Mouse (Mus musculus) kidney, embryonic 15.5 days (tissue): Measurements from ENCODE around the gene Slc26a1. TPM values are rescaled to one million over a fixed set of nuclear protein-coding genes. Genes with fewer than 3 reads are reported as not detected.
A peak's percentile ranks its signal among the peaks of the same experiment; 100 is the strongest.

Experiments
- ATAC-seq: fragments of 200-750 bp; cut with Nextera tagmentation; replicated peaks from 2 replicates; pipeline ENCODE4 v1.8.0; 2017; ENCODE audit warnings: moderate TSS enrichment; ENCODE audit not compliant: low FRiP score
- H3K27ac ChIP-seq: fragments of 300-500 bp; sonication (generic); 2 replicates; pipeline ENCODE4 v1.5.1; 2015; ENCODE audit warnings: mild to moderate bottlenecking, inconsistent platforms
- H3K27me3 ChIP-seq: fragments of 300-500 bp; sonication (generic); 2 replicates; pipeline ENCODE4 v1.6.1; 2015; ENCODE audit warnings: inconsistent platforms
- H3K36me3 ChIP-seq: fragments of 300-500 bp; sonication (generic); 2 replicates; pipeline ENCODE4 v1.6.1; 2015; ENCODE audit warnings: inconsistent platforms
- H3K4me1 ChIP-seq: fragments of 300-500 bp; sonication (generic); 2 replicates; pipeline ENCODE4 v1.6.1; 2015; ENCODE audit warnings: inconsistent platforms
- H3K4me2 ChIP-seq: fragments of 300-500 bp; sonication (generic); 2 replicates; pipeline ENCODE4 v1.6.1; 2015; ENCODE audit warnings: moderate library complexity, mild to moderate bottlenecking, inconsistent platforms
- H3K4me3 ChIP-seq: fragments of 300-500 bp; sonication (generic); replicated peaks from 2 replicates; pipeline ENCODE4 v1.5.1; 2015; ENCODE audit warnings: mild to moderate bottlenecking, inconsistent platforms
- H3K9ac ChIP-seq: fragments of 300-500 bp; sonication (generic); 2 replicates; pipeline ENCODE4 v1.6.1; 2015; ENCODE audit warnings: mild to moderate bottlenecking, inconsistent platforms
- H3K9me3 ChIP-seq: fragments of 300-500 bp; sonication (generic); replicated peaks from 2 replicates; pipeline ENCODE4 v1.6.1; 2016; ENCODE audit warnings: inconsistent platforms
- WGBS: fragments of 180-500 bp; shearing (Covaris S2); methylation state at CpG from one replicate; pipeline ENCODE4 v1.1.7; 2015; ENCODE audit warnings: mixed read lengths; 5-methylcytosine and 5-hydroxymethylcytosine counted together
- polyA plus RNA-seq: library from polyadenylated mRNA; unstranded; fragments of >200 nt; fragmentation: Nextera tagmentation; extraction: Ambion mirVana; gene quantifications from 2 replicates; pipeline ENCODE4 v1.2.1, GENCODE M21; 2015

The Slc26a1 gene
- polyA plus RNA-seq, 1 experiment from 2014 or later = 4.9 TPM

DNA sequence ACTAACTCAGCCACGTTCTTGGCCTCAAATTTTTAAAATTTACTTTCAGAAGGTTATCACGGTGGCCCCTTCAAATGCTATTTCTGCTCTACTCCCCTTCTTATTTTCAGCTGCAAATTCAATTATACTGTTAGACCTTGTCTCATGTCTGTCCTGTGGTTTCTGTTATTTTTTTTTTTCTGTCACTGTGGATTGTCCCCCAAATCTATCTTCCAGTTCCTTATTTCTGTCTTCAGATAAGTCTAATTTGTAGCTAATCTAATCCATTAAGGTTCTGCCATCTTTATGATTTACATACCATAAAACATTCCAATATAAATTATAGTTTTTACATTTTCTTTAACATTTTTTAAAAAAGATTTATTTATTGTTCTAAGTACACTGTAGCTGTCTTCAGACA is 8.0 kb downstream of the Slc26a1 start:
- Histone ChIP-seq H3K36me3 (peaks cover 13% of the 10 kb centered on the region), H3K9me3 (no peaks in the 10 kb centered on the region), H3K27ac (no peak overlapping the region), H3K27me3 (peaks cover 16% of the 10 kb centered on the region; the same call in 1 of the 2 replicates), H3K9ac (no peak overlapping the region), H3K4me3 (no peak overlapping the region), H3K4me2 (no peak overlapping the region), H3K4me1 (peaks cover 16% of the 10 kb centered on the region)
- no peak for ATAC-seq
- WGBS = 57% methylated on average over 2 of the region's 2 CpGs

DNA sequence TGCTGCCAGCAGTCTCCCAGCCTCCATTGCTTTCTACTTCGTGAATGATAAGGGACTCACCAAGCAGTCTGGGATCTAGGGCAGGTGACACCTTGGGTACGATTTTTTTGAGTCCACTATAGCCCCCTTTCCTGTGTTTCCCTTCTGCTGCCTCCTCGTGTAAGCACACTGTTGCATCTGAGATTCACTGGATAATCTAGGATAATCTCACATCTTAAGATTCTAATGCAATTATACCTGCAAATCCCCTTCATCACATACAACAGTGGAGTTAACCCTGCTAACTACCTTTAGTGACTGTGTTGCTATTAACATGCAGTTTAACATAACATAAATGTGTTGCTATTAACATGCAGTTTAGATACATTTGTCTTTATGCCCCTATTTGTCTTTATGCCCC is 10.3 kb downstream of the Slc26a1 start:
- Histone ChIP-seq H3K9me3 (no peaks in the 10 kb centered on the region), H3K4me2 (no peak overlapping the region), H3K4me3 (no peak overlapping the region), H3K36me3 (no peaks in the 10 kb centered on the region), H3K4me1 (peaks cover 19% of the 10 kb centered on the region), H3K9ac (no peak overlapping the region), H3K27ac (no peak overlapping the region), H3K27me3 (peaks cover 16% of the 10 kb centered on the region; the same call in 1 of the 2 replicates)
- no peak for ATAC-seq
- WGBS = 39% methylated on average over 3 of the region's 3 CpGs

DNA sequence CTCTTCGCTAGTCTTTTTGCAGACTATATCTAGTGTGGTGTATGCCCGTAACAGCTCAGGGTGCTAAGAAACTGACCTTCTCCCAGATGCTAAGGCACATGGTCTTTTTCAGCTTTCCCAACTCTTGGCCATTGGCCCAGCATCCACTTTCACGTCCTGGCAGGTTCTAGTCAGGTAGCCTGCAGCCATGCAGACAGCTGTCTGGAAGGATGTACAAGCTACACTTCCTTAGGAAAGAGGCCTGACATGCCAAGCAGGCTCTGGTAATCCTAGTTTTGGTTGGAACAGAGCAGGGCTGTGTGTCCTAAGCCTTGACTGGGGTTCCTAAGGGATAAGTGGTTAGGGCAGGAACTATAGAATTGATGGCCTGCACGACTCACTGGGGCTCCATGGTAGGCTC is 12.6 kb downstream of the Slc26a1 start:
- 85% methylated on average over 4 of the region's 4 CpGs for WGBS
- Histone ChIP-seq H3K27ac (no peak overlapping the region), H3K4me3 (no peak overlapping the region), H3K4me2 (no peak overlapping the region), H3K9me3 (no peaks in the 10 kb centered on the region), H3K27me3 (peaks cover 16% of the 10 kb centered on the region; the same call in 1 of the 2 replicates), H3K4me1 (peaks cover 18% of the 10 kb centered on the region), H3K36me3 (0 out of 2 replicates have a peak, but pooled peaks cover under 1% of the 10 kb centered on the region), H3K9ac (no peak overlapping the region)
- no peak for ATAC-seq

DNA sequence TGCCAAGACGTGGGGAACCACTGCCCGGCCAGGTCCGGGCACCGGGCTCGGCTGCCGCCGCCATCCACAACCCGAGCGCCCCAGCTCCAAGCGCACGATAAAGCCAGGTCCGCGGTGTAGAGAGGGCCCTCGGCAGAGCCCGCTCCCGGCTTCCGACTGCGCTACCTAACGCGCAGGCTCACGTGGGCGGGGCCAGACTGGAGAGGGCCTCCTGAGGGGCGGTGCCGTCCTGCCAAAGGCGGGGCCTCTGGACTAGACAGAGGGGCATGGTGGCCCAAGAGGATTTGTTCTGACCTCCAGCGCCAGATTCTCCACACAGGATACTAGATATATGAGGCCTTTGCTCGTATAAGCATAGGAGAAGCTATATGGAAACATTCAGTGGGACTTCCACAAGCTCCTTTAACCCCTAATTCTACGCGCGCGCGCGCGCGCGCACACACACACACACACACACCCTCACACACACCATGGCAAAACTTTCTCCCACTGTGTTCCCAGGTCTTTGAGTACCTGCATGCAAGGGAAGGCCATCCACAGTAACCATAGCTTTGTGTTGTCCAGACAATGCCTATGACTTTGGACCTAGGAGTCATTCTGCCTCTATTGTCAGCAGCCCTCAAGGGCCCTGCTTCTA is 14.6 kb downstream of the Slc26a1 start:
- H3K36me3 ChIP-seq = peaks cover 20% of the 10 kb centered on the region
- peak; percentile 99 for ATAC-seq
- H3K4me3 ChIP-seq = peak overlapping the region; percentile 61
- 15% methylated on average over 36 of the region's 36 CpGs for WGBS
- H3K27me3 ChIP-seq = peaks cover 13% of the 10 kb centered on the region; the same call in 1 of the 2 replicates
- H3K4me1 ChIP-seq = peaks cover 18% of the 10 kb centered on the region
- peak overlapping the region; percentile 87 for H3K4me2 ChIP-seq
- H3K9me3 ChIP-seq = no peaks in the 10 kb centered on the region
- no peak overlapping the region for H3K27ac ChIP-seq
- peak overlapping the region; percentile 76 for H3K9ac ChIP-seq

DNA sequence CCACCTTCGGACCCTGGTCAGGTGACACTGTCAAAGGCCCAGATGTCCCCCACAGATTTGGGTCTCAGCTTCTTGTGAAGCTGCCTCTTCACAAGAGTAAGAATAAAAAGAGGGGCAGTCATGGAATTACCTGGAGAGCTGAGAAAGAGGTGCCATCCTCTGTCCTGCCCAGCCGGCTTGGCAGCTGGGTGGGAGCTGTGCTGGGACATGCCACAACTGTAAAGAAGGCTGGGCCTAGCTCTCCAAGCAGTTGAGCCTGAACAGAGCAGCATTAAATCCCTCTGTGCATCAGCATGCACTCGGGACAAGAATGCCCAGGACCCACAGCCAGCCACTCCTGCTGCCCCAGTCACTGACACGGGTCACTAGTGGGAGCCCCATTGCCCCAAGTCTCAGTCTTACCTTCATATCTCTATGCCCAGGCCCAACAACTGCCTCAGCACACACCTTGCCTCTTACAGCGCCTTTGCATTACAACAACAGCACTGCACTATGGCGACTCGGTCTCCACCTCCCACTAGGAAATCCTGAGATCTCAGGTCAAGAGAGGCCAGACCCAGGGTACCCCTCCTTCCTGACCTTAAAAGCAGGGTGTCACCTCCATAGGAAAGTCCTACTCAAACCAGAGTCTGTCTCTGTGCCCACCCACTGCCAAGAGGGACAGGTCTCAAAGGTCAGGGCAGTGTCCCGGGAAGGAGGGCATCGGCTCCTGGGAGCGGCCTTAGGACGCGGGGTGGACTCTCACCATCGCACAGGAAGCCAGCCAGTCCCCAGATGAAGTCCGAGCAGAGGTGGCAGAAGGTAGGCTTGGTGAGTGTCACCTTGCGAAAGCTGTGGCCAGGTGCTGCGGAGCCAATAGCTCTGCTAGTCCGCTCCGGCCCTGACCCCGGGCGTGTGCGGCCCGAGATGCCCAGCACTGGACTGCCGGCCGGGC is 15.4 kb downstream of the Slc26a1 start, which contains the start of gene Idua:
Idua (plus strand) TSS at position 634 of the 934 bp plus-strand sequence.
- peak; percentile 79 for ATAC-seq
- 9% methylated on average over 24 of the region's 24 CpGs for WGBS
- no peak within 1 kb of the TSS for H3K27ac ChIP-seq

DNA sequence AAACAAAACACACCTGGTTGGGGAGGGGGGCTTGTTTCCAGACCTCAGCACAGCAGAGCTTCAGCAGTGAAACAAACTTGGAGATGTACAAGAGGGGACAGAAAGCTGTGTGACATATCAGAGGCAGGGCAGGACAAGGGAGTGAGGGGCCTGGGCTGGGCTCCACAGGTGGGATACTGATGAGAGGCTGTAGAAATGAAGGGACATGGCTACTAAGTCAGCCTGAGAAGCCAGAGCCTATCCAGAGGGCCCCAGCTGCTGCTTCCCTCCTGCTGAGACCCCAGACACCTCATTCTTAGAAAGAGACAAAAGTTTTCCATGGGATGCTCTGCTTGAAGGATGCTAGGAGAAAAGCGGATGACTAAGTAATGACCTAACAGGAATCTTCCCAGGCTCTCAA is 16.8 kb downstream of the Slc26a1 start:
- no peaks in the 10 kb centered on the region for H3K9me3 ChIP-seq
- ATAC-seq = no peak
- H3K4me1 ChIP-seq = peaks cover 18% of the 10 kb centered on the region
- peaks cover 42% of the 10 kb centered on the region for H3K36me3 ChIP-seq
- H3K27me3 ChIP-seq = 0 out of 2 replicates have a peak, but pooled peaks cover 3% of the 10 kb centered on the region
- H3K4me2 ChIP-seq = no peak overlapping the region
- no peak overlapping the region for H3K4me3 ChIP-seq
- 100% methylated on average over 1 of the region's 1 CpGs for WGBS
- H3K9ac ChIP-seq = no peak overlapping the region
- no peak overlapping the region for H3K27ac ChIP-seq

More for the DNA sequence above, 15.4 kb downstream of the Slc26a1 start, which contains the start of gene Idua:
- peaks cover 18% of the 10 kb centered on the region for H3K4me1 ChIP-seq
- peaks cover 28% of the 10 kb centered on the region for H3K36me3 ChIP-seq
- peak within 1 kb of the TSS; percentile 87 for H3K4me2 ChIP-seq
- no peaks in the 10 kb centered on the region for H3K9me3 ChIP-seq
- H3K4me3 ChIP-seq = peak within 1 kb of the TSS; percentile 61
- peaks cover 12% of the 10 kb centered on the region; the same call in 1 of the 2 replicates for H3K27me3 ChIP-seq
- peak within 1 kb of the TSS; percentile 76 for H3K9ac ChIP-seq

DNA sequence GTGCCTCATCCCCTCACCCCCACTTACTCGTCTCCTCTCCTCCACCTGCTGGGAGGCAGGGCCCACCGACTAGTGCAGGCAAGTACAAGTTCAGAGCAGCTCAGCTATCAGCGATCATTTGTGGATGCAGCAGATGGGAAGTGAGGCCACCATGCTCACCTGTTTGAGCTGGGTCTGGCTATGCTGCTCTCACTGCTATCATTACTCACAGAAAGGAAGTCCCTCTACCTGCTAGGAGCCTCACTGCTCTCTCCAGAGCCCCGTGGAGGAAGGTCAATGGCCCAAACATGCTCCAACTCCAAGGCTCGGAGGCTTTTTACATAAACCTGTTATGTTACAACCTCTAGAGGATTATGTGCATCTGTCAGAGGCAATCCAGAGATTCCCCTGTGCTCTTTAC is 18.0 kb downstream of the Slc26a1 start:
- no peak overlapping the region for H3K4me3 ChIP-seq
- H3K27ac ChIP-seq = no peak overlapping the region
- no peak overlapping the region for H3K4me2 ChIP-seq
- H3K9me3 ChIP-seq = no peaks in the 10 kb centered on the region
- peaks cover 54% of the 10 kb centered on the region for H3K36me3 ChIP-seq
- peaks cover 18% of the 10 kb centered on the region for H3K4me1 ChIP-seq
- no peak overlapping the region for H3K9ac ChIP-seq
- H3K27me3 ChIP-seq = no peaks in the 10 kb centered on the region
- WGBS = 80% methylated on average over 5 of the region's 5 CpGs
- no peak for ATAC-seq

DNA sequence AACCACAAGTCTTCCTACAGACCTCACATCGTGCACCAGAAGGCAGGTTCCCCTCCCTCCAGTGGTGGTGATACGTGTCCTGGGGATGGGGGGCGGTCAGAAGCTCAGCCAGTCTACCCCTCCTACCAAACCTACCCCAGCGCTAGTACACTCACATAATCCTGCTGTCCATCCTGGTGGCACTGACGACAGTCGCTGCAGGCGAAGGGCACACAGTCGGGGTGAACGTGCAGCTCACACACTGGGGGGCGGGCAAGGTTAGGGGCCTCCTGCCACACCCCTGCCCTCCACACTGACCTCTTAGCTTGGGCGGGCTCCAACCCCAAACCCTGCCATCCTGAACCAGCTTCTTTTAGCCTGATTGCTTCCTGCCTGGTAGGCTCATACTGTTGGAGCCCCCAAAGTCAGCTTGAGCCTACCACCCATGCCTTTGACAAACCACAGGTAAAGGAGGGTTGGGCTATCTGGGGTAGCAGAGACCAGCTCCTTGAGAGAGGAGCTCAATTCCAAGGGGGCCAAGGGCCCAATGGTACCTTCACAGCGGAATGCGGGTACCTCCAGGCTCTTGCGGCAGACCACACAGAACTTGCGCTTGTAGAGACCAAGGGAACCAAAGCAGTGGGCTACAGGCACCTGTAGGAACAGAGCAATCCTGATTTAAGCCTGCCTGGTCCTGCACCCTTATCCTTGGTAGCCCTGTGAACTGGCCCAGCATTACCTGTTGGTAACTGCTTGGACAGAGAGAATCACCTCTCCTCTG is 19.3 kb downstream of the Slc26a1 start:
- no peaks in the 10 kb centered on the region for H3K27me3 ChIP-seq
- H3K36me3 ChIP-seq = peaks cover 59% of the 10 kb centered on the region
- H3K27ac ChIP-seq = no peak overlapping the region
- no peaks in the 10 kb centered on the region for H3K9me3 ChIP-seq
- no peak overlapping the region for H3K4me3 ChIP-seq
- no peak for ATAC-seq
- WGBS = 91% methylated on average over 15 of the region's 15 CpGs
- H3K4me1 ChIP-seq = peaks cover 18% of the 10 kb centered on the region
- H3K4me2 ChIP-seq = no peak overlapping the region
- no peak overlapping the region for H3K9ac ChIP-seq

DNA sequence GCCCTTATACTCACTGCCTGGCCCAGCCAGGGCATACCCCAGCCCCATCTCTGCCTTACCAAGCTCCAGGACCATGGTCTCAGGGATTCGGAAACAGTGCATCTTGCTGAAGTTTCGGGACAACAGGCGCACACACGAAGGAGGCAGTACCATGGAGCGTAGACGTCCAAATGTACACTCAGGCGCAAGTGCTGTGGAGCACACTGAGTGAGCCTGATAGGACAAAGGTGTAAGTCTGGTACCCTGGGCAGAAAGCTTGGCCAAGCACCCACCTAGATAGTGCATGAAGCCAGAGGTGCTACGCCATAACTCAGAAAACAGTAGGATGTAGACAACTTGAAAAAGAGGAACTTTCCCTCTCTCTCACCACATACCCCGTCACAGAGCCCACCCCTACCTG is 20.0 kb downstream of the Slc26a1 start:
- Histone ChIP-seq H3K4me2 (no peak overlapping the region), H3K36me3 (peaks cover 63% of the 10 kb centered on the region)
- 96% methylated on average over 9 of the region's 9 CpGs for WGBS

DNA sequence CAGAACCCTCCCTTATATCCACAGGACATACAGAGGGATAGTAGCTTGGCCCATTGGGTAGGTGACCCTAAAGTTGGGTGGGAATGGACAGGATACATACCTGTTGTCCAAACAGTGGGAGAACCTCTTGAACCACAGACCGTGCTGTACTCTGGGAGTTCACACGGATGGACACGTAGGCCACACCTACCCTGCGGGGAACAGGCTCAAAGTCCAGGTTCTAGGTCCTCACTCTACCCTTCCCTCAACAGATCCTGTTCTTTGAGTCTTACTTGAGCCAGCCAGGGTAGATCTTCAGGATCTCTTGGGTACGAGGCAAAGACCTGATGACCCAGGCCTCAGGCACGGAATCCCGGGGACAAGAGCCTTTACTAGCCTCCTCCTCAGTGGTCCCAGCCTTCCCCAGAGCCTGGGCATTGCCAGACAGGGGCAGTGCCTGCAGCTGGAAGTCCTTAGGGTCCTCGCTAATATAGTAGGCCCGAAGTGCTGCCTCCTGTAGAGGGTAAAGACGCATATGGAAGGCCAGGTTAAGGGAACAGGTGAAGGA is 20.9 kb downstream of the Slc26a1 start:
- no peak overlapping the region for H3K4me3 ChIP-seq
- peaks cover 6% of the 10 kb centered on the region for H3K4me1 ChIP-seq
- no peaks in the 10 kb centered on the region for H3K27me3 ChIP-seq
- no peak overlapping the region for H3K9ac ChIP-seq
- H3K36me3 ChIP-seq = peaks cover 72% of the 10 kb centered on the region
- WGBS = 92% methylated on average over 10 of the region's 10 CpGs
- H3K27ac ChIP-seq = no peak overlapping the region
- H3K9me3 ChIP-seq = no peaks in the 10 kb centered on the region
- ATAC-seq = no peak
- no peak overlapping the region for H3K4me2 ChIP-seq

More for the DNA sequence above, 20.0 kb downstream of the Slc26a1 start:
- no peak overlapping the region for H3K4me3 ChIP-seq
- no peak for ATAC-seq
- peaks cover 14% of the 10 kb centered on the region for H3K4me1 ChIP-seq
- no peaks in the 10 kb centered on the region for H3K9me3 ChIP-seq
- H3K27me3 ChIP-seq = no peaks in the 10 kb centered on the region
- no peak overlapping the region for H3K27ac ChIP-seq
- H3K9ac ChIP-seq = no peak overlapping the region

DNA sequence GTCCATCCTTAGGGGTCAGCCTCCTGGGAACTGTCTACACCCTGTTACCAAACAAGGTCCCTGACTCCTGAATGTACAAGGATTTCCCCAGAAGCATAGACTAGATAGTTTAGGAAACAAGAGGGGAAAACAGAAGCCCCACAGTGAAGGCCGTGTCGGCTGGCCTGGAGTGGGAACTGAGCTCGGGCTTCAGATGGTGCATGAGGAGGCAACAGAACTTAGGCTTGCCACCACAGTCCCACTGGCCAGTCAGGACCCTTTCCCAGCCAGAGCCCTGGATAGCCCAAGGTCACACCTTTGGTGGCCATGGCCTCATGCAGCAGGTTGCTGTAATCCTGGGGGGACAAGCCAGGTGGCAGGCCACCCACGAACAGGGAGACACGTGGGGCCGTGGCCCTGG is 22.0 kb downstream of the Slc26a1 start:
- H3K9me3 ChIP-seq = no peaks in the 10 kb centered on the region
- no peak for ATAC-seq
- WGBS = 91% methylated on average over 6 of the region's 6 CpGs
- no peaks in the 10 kb centered on the region for H3K27me3 ChIP-seq
- no peak overlapping the region for H3K27ac ChIP-seq
- H3K36me3 ChIP-seq = peaks cover 84% of the 10 kb centered on the region
- no peaks in the 10 kb centered on the region for H3K4me1 ChIP-seq
- no peak overlapping the region for H3K4me3 ChIP-seq
- H3K4me2 ChIP-seq = no peak overlapping the region
- H3K9ac ChIP-seq = no peak overlapping the region
